Mouse (Mus musculus): ENCODE results near the gene Mfge8.

The Mfge8 gene

DNA sequence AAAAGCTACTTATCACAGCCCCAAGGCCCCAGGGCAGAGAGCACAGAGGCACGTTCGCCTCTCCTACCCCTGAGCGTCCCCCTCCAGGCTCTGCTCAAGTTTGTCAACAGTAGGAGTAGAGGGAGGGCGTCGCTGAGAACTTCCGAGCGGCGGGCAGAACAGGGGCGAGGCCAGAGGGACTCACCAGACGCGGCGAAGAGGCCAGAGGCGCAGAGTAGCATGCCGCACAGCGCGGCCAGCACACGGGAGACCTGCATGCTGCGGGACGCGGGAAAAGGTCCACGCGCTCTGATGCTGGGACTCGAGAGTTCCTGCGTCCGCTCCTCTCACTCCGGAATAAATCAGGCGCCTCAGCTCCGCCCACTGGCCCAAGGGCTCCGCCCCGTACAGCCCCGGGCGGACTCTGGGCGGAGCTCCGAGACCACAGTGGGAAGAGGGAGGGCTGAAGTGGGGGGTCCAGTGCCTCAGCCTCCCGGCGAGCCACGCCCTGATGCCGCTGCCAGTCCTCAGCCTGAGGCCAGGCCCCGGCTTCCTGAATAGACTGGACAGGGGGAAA, at the start of gene Mfge8:
Mfge8 (minus strand) TSS at position 350 of the 556 bp plus-strand sequence.
- peak; percentile 89 for DNase-seq

DNA sequence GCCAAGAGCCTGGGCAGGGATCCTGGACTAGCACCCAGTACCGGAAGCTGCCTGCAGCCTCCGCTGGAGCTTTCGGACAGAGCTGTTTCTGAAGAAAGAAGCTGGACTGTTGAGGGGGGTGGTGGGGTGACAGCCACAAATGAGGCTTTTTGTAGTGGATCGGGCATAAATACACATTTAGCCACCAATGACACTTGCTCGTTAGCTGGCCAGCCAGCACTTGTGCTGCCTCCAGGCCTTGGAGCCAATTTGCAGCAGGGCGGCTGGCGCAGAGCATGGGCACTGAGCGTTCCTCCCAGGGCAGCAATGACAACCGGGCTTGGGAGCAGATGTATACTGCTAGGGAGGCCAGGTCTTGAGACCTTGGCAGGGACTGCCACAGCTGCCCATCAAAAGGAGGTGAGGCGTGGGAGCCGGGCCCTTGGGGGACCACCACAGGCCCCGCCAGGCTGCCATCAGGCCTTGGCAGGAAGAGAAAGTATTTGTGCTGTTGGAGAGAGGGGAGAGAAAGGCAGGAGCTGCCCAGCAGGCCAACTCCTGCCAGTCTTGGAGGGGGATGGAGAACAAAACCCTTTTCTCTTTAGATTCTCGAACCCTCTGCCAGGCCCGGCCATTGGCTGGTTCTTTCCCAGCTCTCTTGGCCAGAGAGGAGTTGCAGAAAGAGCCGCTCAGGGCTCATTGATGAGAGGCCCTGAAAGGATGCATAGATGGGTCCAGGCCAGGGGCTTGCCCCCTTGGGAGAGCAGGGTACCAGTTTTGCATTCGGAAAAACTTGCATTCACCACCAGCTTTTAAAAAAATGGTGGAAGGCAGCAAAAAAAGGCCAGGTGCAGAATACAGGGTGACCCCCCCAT, 45.9 kb upstream of the Mfge8 start:
- DNase-seq, result no peak

DNA sequence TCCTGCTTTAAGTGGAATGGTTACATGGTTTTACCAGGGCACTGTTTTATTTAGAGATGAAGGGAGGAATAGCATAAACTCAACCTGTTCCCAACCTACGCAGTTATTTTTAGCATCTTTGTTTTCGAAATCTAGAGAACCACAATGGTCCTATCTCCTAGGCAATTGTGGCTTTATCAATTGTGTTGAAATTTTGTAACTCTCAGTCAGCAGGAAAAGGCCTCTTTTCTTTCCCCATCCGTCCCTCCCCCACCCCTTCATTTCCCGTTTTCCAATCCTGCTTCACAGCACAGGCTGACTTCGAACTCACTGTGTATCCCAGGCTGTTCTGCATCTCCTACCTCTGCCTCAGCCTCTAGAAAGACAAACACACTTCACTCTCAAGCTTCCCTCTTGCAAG, 45.1 kb upstream of the Mfge8 start:
- DNase-seq, result no peak

DNA sequence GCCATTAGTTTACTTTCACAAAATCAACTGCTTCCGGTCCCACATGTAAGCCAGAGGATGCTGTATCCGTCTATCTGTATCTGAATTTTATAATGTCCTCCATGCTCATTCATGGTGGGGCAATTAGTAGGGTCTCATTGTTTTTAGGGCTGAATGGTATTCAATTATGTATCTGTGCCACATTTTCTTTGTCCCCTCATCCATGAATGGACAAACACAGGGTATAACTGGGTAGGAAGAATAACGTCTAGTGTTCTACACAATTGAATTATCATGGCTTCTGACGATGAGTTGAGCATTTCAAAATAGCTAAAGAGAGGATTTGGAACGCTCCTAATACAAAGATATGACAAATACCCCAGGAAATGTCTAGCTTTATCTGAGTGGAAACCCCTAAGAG, 42.6 kb upstream of the Mfge8 start:
- no peak for DNase-seq

DNA sequence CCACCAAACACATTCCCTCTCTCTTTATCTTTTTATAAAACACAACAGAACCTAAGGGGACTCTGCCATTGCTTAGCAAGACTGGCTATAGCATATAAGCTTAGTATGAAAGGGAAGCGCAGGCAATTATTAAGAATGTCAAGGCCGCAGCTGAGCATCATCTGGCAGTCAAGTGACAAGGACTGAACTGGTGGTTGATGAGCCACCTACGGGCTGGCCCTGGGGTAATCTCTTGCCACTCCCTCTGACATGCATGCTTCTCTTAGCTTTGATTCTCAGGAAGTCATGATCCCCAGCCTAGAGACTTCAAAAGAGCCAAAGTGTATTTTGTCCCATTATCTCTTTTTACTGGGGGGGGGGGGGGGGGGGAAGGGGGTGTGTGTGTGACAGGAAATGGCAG, 41.7 kb upstream of the Mfge8 start:
- DNase-seq, result no peak

DNA sequence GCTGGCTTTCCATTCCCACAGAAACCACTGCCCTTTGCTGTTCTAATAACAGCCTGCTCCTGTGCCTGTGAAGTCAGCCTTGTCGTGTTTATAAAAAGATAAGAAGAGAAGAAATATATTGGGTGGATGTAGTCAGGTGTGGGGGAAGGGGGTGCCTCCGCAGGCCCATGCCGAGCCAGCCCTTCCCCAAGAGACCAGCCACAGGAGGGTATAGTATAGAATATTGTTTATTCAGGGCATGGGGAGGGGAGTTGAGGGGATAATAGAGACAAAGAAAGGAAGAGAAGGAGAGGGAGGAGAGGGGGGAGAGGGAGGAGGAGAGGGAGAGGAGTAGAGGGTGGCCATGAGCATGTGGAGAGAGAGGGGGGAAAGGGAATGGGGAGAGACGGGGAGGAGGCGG, 40.4 kb upstream of the Mfge8 start:
- no peak for DNase-seq

DNA sequence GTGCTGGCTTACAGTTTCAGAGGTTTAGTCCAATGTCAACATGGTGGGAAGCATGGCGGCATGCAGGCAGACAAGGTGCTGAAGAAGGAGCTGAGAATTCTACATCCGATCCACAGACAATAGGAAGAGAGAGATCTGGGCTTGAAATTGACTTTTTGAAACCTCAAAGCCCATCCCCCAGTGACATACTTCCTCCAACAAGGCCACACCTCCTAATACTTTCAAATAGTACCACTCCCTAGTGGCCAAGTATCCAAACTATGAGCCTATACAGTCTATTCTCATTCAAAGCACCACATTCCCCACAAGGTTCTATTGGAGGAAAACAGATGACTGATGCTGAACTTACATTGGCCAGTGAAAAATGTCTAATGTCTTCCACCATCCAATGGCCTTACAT, 38.7 kb upstream of the Mfge8 start:
- no peak for DNase-seq

DNA sequence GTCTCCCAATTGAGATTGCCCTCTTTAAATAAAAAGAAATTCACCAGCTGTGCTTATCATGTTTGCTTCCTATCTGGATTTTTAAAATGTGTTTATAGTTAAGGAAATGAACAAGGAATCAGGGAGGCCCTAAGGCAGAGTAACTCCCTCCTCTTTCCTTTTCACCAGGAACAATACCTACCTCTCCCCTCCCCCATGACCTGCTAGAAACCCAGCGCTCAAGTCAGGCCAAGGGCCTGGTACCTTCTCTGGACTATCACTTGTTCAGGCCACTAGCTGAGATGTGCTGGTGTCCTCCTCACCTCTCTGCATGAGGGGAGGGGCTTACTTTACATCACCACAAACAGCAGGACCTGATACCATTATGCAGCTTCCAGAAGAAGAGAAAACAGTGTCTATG, 34.6 kb upstream of the Mfge8 start:
- no peak for DNase-seq

DNA sequence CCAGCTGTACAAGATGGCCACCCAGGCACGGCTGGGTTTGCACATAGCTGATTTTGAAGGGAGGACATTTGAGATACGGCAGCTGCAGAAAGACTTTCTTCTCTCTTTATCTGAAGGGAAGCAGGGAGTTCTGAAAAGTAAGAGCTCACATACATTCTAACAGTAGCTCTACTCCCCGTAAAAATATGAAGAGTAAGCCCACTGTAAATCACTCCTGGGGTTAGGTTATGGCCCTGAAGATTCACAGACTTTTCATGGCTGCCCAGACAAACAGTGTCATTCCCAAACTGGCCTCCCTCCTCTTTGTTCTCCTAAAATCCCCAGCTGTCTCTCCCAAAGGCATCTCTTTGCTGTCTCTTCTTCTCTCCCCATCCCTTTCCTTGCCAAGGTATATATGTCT, 24.9 kb upstream of the Mfge8 start:
- no peak for DNase-seq

DNA sequence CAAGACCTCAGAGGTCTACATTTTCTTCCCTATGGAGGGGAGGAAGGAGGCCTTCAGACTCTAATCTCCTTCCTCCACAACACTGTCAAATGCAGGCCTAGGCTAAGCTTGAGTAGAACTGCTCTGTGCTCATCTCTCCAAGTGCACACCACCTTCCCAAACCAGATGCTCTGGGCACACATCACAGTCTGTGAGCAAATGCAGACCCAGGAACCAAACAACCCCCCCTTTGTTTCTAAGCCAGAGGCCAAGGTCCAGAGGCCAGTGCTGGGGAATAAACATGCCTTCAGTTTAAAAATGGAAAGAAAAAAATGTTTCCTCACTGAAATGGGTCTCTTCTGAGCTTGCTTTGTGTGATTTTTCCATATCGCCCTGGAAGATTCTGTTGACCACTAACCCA, 22.9 kb upstream of the Mfge8 start:
- no peak for DNase-seq

DNA sequence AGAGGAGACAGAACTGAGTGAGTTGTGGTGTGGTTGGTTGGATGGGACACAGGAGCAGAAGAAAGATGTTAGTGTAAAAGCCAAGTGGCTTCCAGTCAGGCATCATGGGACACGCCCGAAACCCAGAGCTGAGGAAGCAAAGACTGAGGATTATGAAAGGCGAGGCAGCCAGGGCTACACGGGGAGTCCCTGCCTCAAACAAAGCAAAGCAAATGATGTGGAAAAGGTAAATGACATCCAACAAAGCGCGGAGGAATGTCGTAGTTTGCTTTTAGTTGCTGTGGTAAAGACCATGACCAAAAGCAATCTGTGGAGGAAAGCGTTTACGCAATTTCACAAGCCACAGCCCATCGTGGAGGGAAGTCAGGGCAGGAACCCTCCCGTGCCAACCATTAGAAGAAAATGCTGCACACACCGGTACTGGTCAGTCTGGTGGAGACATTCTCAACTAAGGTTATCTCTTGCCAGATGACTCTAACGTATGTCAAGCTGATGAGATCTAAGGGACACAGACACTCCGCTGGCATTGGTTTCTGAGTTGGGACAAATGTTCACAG, 18.2 kb upstream of the Mfge8 start:
- no peak for DNase-seq

DNA sequence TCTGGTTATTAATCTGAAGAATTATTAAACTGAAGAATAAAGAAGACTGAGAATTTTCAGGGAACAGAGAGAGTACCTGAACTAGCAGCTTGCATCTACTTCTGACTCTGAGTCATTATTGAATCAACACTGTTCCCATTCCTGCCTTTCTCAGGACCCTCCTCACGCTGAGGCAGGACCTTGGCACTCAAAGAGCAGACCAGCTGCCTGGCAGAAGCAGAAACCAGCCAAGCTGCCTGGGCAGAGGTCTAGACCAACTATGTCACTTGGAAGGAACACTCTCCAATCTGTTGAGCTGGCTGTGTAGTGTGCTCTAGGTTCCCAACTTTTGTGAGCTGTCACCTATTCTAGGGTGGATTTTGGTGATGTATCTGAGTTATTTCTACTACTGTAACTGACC, 10.5 kb upstream of the Mfge8 start:
- DNase-seq, result no peak

DNA sequence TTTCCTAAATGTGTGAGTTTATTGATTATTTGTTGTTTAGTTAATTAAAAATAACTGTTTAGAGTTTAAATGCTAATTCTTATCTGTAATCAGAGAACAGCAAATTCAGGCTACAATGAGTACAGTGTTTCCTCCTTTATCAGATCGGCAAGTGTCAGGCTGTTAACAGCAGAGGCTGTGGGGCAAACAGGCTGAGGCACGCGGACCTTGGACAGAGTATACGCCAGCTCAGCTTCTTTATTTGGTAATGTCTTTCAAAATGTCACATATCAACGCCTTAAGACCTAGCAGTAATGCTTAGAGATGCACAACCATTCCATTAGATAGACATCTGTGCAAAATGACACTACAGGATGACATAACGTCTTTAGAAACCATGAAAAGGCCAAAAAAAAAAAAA, 662 bp upstream of the Mfge8 start:
- no peak for DNase-seq

DNA sequence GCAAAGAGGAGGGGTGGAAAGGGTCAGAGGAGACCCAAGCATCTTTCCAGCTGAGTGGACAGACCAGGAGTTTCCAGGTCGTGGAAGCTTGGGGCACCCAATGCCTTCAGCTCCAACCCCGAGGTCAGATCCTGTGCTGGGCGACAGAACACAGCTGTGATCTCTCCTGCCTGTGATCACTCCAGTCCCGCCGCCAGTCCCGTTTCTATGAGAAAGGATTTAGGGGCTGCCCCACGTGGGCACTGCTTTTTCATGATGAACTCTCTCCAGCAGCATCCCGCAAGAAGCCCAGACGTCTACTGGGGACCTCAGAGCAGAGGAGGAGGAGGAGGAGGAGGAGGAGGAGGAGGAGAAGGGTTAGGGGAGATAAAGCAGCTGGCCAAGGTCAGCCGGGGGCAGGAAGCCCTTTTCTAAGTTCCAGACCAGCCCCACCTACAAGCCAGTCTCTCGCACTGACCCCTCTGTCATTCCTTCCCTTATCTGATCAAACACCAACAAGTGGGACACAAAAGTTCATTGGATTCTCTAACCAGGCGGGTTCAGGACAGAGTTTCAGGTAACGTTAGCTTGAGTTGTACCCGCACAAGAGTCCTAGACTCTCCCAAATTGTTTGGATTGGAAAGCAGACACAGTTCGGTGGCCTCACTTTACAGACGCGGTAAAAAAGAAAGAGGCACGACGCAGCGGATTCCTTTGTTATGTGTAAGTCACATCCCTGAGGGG, 768 bp downstream of the Mfge8 start:
- peak; percentile 16 for DNase-seq

DNA sequence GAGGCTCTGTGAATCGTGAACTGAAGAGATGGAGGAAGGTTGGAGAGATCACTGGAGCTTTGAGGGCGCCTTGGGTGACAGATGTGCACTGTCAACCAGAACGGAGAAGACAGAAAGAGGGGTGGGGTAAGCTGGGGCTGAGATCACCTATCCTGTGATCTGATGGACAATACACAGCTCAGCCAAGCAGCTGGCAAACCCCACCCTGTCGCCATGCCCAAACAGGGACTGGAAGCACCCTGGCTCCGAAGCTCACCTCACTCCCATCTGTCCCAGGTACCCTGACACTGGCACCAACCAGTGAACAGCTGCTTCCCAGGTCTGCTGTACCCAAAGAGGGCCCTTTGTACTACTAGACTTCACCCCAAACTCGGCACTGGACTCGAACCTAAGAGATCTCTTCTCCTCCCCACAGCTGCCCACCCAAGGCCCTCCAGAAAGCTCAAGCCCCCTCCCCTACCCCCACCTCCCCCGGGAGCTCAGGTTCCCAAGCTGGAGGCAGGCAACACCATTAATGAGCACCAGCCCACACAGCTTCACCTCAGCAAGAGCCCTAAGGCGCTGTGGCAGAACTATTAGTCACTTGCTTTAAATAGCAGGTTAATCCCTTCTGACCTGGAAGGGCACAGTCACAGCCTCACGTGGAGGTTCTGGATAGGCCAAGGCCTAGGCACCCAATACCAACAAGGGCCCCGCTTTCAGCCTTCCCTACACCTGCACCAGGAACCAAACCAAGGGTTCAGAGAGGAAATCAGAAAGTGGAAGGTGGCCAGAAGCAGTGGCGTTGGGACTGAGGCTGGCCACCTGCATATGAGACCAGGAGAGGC, 1.6 kb downstream of the Mfge8 start:
- DNase-seq, result peak; percentile 54

DNA sequence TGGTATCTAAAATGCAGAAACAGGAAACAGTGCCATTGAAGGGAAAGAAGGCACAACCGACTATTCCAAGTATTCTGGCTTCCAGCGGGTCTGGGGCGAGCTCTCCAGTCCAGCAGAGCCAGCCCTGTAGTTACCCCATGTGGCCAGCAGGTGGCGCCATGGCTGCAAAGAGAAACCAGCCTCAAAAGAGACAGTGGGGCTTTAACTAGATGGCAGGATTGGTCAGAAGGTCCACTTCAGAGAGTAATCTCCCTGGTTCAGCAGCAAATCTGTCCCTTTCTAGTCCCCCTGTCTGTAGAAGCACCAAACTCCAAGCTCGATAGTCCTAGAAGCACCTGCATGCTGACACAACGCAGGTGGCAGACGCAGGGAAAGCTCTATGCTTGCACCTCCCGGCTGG, 8.0 kb downstream of the Mfge8 start:
- DNase-seq, result peak; percentile 53

DNA sequence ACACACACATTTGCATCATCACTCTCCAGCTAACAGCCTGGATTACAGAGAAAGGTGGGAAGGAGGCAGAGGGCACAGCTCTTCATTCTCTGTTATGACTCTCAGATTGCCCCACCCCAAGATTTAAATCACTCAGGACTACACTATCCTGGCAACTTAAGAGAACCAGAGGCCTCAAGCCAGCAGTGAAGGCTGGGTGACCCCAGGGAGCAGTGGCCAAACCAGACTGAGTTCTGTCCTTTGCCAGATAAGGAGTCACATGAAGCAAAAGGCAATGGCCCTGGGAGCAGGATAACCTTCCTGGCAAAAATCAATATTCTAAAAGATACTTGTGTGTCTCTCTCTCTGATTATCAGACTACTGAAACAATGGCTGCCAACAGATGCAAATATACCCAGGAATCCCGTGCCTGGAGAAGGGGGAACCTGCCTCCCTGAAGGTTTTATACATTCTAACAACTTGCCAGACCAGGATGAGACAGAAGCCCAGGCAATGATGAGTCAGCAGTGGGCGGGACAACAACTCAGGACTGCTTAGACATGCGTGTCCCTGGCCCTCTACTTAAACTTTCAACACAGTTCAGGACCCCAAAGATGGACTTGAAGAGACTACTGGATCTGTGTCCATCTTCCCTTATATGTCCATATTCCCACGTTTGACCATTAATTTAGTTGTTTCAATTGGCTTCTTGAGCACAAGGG, 8.8 kb downstream of the Mfge8 start:
- no peak for DNase-seq

DNA sequence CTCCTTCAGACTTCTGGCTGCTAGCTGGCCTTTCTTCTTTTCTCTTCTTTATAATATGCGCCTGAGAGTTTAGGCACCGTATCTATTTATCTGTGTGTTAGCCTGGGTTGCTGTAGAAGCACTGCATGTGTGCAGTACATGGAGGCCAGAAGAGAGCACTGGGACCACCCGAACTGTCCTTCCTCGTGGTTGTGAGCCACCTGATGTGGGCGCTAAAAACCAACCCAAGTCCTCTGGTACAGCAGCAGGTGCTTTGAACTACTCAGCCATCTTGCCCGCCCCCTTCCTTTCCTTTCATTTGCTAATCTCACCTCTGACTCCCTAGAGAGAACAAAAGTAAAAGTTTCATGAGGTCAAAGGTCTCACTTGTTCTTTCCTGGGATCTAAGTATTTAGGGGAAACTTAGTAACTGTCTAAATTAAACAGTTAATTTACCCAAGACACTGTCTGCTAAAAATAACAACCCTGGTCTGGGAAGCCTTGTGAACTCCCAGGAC, 9.5 kb downstream of the Mfge8 start:
- DNase-seq, result no peak

DNA sequence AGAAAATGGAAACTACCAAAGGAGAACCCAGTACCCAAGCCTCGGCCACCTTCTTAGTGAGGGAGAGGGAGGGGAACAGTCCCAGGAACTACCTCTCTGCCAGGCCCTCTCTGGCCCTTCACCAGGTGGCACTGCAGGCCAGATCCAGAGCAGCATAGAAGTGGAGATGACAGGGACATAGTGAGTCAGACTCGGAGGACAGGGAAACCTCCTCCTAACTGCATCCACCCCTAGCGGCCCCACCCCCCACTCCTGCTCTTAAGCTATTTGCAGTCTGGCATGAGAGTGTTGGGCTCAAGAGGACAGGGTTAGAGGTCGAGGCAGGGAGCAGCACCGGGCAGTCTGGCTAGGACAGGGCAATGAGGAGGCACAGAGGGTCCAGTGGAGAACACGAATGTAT, 15.5 kb downstream of the Mfge8 start:
- DNase-seq, result no peak

DNA sequence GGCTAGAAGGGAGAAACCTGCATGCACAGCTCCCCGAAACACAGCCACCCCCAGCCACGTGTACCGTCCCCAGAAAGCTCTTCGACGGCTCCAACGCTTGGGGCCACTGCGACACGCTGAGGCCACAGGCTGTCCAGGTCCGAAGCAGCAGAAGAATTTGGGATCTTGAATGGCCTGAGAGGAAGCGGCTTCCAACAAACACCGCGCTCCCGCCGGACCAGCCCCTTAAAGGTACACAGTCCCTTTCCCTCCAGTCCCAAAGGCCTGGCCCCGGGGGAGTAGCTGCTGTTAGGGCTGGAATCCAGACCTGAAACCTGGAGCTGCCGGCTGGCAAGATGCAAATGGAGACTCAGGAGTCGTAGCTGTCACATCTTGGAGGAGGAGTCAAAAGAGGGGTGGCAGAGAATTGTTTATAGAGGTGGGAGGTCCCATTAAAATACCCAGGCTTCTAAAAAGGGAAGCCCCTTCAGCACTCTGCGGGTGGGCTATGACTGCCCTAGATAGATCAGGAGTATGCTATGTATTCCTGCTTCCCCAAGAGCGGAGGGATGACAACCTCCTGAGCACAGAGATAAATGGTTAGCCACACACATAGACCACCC, 17.9 kb downstream of the Mfge8 start, which contains the start of gene Hapln3:
Hapln3 (minus strand) TSS at position 176 of the 602 bp plus-strand sequence.
- no peak for DNase-seq

DNA sequence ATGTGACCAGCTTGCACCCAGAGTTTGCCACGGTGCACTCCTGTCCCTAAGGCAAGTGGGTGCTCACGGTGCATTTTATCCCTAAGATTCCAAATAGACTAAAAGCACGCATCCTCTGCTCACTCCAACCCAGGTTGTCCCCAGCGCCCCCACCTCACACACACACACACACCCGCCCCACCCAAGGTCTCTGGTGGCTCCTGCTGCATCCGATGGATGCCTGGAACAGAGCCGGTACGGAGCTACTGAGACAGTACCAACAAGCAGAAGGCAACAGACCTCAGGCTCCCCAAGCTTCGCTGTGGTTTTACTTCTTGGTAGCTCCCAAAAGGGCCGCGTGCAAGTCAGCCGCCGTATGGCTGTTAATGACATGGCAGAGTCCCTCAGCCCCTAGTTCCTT, 18.5 kb downstream of the Mfge8 start:
- DNase-seq, result no peak

DNA sequence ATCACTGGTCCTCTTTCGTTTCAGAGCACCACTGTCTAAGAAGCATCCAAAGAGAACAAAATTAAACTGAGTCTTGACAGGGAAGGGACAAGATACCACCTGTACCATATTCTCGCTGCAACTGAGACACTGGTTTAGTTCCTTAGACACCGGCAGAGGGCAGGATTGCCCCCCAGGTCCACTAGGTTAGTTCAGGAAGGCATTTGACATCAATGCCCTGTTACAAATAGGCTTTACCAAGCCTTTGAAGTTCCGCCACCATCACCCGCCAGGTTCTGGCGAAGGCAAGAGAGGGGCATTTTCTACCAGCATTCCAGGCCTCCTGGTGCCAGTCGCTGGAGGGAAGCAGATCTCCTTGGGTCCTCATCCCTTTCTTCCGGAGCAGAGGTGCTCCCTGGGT, 19.0 kb downstream of the Mfge8 start:
- DNase-seq, result no peak

All from kidney, adult 11 months (tissue).